Mouse (Mus musculus) neural tube, embryonic 14.5 days (tissue): ENCODE data around the gene Reg3d. TPM values are rescaled to one million over a fixed set of nuclear protein-coding genes. Genes with fewer than 3 reads are reported as not detected.

Source experiments
- ATAC-seq: fragments of 200-750 bp; cut with Nextera tagmentation; 2 replicates; pipeline ENCODE4 v1.8.0; 2017; ENCODE audit warnings: low read depth, mild to moderate bottlenecking, moderate TSS enrichment, moderate library complexity
- H3K27ac ChIP-seq: fragments of 300-500 bp; sonication (generic); 2 replicates; pipeline ENCODE4 v1.5.1; 2014; ENCODE audit warnings: low read depth, mild to moderate bottlenecking, control low read depth, low read length, moderate library complexity, mixed read lengths
- H3K27me3 ChIP-seq: fragments of 300-500 bp; sonication (generic); 2 replicates; pipeline ENCODE4 v1.6.1; 2014; ENCODE audit warnings: low read length; ENCODE audit not compliant: control insufficient read depth, insufficient read depth
- H3K36me3 ChIP-seq: fragments of 300-500 bp; sonication (generic); 2 replicates; pipeline ENCODE4 v1.6.1; 2014; ENCODE audit warnings: low read length, mixed read lengths; ENCODE audit not compliant: control insufficient read depth, insufficient read depth
- H3K4me1 ChIP-seq: fragments of 300-500 bp; sonication (generic); 2 replicates; pipeline ENCODE4 v1.6.1; 2014; ENCODE audit warnings: low read length; ENCODE audit not compliant: control insufficient read depth, insufficient read depth
- H3K4me2 ChIP-seq: fragments of 300-500 bp; sonication (generic); 2 replicates; pipeline ENCODE4 v1.6.1; 2014; ENCODE audit warnings: mild to moderate bottlenecking, low read depth, low read length, control low read depth
- H3K4me3 ChIP-seq: fragments of 300-500 bp; sonication (generic); 2 replicates; pipeline ENCODE4 v1.5.1; 2014; ENCODE audit warnings: low read depth, low read length, control low read depth, mixed read lengths
- H3K9ac ChIP-seq: fragments of 300-500 bp; sonication (generic); replicated peaks from 2 replicates; pipeline ENCODE4 v1.6.1; 2014; ENCODE audit warnings: low read depth, mild to moderate bottlenecking, control low read depth, low read length, mixed read lengths
- H3K9me3 ChIP-seq: fragments of 300-500 bp; sonication (generic); 2 replicates; pipeline ENCODE4 v1.6.1; 2016; ENCODE audit warnings: low read length; ENCODE audit not compliant: control insufficient read depth
- WGBS: fragments of 180-500 bp; shearing (Covaris S2); extraction: QIAGEN DNeasy Blood & Tissue Kit; methylation state at CpG from one replicate; pipeline ENCODE4 v1.1.7; 2014; 5-methylcytosine and 5-hydroxymethylcytosine counted together
- polyA plus RNA-seq: library from polyadenylated mRNA; unstranded; fragments of >200 nt; fragmentation: Nextera tagmentation; extraction: Ambion mirVana; gene quantifications from 2 replicates; pipeline ENCODE4 v1.2.1, GENCODE M21; 2014

Reg3d gene
- polyA plus RNA-seq, 1 experiment from 2014 or later: not detected

DNA sequence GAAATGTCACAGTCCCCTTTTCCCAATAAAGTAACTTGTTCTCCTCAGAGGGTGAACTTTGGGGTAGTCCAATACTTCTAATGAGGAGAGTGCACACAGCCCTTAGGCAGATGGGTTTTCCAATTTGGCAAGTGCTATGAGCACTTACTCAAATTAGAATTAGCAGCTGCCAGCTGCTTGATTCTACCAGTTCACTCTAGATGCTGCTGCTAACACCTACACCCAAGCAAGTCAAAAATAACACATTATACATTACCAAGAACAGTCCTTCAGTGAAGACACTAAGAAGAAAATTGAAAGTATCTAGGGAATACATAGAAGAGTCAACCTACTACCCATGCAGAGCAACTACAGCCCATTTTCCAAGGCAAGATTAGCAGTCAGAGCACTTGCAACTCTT is 38.4 kb downstream of the Reg3d start:
- no peak for ATAC-seq
- no peaks in the 10 kb centered on the region for H3K4me1 ChIP-seq
- H3K36me3 ChIP-seq: no peaks in the 10 kb centered on the region
- H3K4me3 ChIP-seq: no peak overlapping the region
- no peaks in the 10 kb centered on the region for H3K9me3 ChIP-seq
- no peak overlapping the region for H3K27ac ChIP-seq
- H3K9ac ChIP-seq: no peak overlapping the region
- H3K4me2 ChIP-seq: no peak overlapping the region
- no peaks in the 10 kb centered on the region for H3K27me3 ChIP-seq

GRCm38 (mm10) chr6:78331919-78332569 is 46.6 kb downstream of the Reg3d start:
- H3K9ac ChIP-seq: no peak overlapping the region
- H3K4me1 ChIP-seq: no peaks in the 10 kb centered on the region
- ATAC-seq: peak; percentile 80; the same call in 1 of the 2 replicates
- no peaks in the 10 kb centered on the region for H3K36me3 ChIP-seq
- no peak overlapping the region for H3K4me2 ChIP-seq
- H3K9me3 ChIP-seq: no peaks in the 10 kb centered on the region
- no peaks in the 10 kb centered on the region for H3K27me3 ChIP-seq
- H3K4me3 ChIP-seq: no peak overlapping the region
- WGBS: 40% methylated on average over 7 of the region's 7 CpGs
- no peak overlapping the region for H3K27ac ChIP-seq

- Histone ChIP-seq H3K9me3 (no peaks in the 10 kb centered on the region), H3K27me3 (no peaks in the 10 kb centered on the region), H3K36me3 (no peaks in the 10 kb centered on the region), H3K4me1 (no peaks in the 10 kb centered on the region), H3K9ac (no peak overlapping the region), H3K4me2 (no peak overlapping the region), H3K4me3 (no peak overlapping the region), H3K27ac (no peak overlapping the region)
- 64% methylated on average over 2 of the region's 2 CpGs for WGBS
- no peak for ATAC-seq
Observed at GRCm38 (mm10) chr6:78329166-78329565, 49.5 kb downstream of the Reg3d start.

DNA sequence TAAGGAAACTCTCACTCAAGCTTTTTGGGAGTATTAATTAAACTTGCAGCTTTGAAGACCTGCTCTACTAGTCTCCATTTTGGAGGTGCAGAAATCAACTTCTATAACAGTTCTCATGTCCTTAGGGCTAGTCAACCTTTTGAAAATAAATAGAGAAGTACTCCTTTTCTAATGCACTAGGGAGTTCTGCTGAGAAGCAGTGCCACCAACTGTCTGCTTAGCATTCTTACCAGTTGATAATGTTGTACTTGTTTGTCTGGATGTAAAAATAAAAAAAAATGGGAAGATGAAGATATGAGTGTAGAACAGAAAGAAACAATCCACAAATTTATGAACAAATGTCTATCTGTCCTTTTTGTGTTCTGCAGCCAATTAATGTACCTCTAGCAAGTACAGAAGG is 50.9 kb downstream of the Reg3d start:
- ATAC-seq: no peak
- Histone ChIP-seq H3K4me1 (no peaks in the 10 kb centered on the region), H3K9me3 (no peaks in the 10 kb centered on the region), H3K27me3 (no peaks in the 10 kb centered on the region), H3K9ac (no peak overlapping the region), H3K36me3 (no peaks in the 10 kb centered on the region), H3K4me2 (no peak overlapping the region), H3K27ac (no peak overlapping the region), H3K4me3 (no peak overlapping the region)

Other genes starting within 250 kb of the Reg3d start
- gene Reg3b, start 8.2 kb downstream of the Reg3d start, polyA plus RNA-seq: 3.0 and 7.9 TPM in 2 replicates
- 0.25 TPM in 1 of 2 replicates, not detected in the other for gene Reg3a, start 1.8 kb upstream of the Reg3d start, polyA plus RNA-seq
- not detected in 2 replicates for gene Reg2, start 16.8 kb upstream of the Reg3d start, polyA plus RNA-seq
- not detected in 2 replicates for gene Reg1, start 43.8 kb upstream of the Reg3d start, polyA plus RNA-seq
- not detected in 2 replicates for gene Reg3g, start 90.0 kb upstream of the Reg3d start, polyA plus RNA-seq